8 mouse cellular contexts compared by ENCODE assay signal in the genomic region with DNA sequence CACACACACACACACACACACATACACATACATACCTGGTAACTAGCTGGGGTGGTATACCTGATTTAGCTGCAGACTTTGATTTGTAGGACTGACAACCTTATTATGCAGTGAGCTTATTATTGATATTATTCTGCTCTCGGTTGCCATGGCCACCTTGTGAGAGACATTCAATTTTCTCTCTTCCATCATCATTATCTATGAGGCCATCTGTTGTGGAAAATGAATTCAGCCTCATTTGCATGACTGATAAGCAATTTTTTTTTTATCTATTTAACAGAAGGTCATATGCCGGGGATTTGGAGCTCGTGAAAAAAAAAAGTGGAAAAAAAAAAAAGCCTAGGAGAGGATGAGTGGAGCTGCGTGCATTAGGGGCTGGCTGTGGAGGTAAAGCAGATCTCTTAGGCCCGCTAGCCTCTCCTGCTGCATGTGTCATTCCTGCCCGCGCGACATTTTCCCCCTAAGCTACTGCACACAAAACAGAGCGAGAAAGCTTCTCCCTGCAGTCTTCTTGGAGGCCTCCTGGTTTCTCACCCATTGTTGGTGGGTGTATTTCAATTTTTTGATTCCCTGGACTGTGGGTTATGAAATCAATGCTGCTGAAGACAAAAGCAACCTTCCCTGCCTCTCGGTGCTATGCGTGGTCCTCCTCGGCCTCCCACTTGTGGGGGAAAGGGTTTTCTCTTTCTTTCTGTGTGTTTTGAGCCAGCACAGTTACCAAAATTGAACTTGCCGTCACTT. TPM values are rescaled to one million over a fixed set of nuclear protein-coding genes. Genes with fewer than 3 reads are reported as not detected.
A peak's percentile ranks its signal among the peaks of the same experiment; 100 is the strongest.
DNase-seq lines count a peak whose midpoint lies in the region; ATAC-seq and TF ChIP-seq lines count a peak whose summit lies in the region.

A gene (plus strand): TSS at position 354 of the 741 bp plus-strand sequence.

- H3K9ac ChIP-seq in CH12.LX (ENCODE audit: insufficient read depth, low read depth) (no peak within 1 kb of the TSS), ES-E14 (ENCODE audit: insufficient read depth, low read depth, low read length, poor library complexity, severe bottlenecking) (peak within 1 kb of the TSS; percentile 25; the same call in 1 of the 2 replicates)
- H3K9ac ChIP-seq in forebrain, embryonic 14.5 days (ENCODE audit: low read length): peak within 1 kb of the TSS; percentile 93

- DNase-seq in CH12.LX (ENCODE audit: extremely low read depth): no peak
- DNase-seq in ES-E14 (ENCODE audit: low read depth, low spot score): no peak
- peak; percentile 95 for DNase-seq in forebrain, embryonic 14.5 days (ENCODE audit: low spot score)
- DNase-seq in left cerebral cortex, adult 8-10 months (ENCODE audit: low spot score in 2 of 2): peak in 1 of 2 experiments; percentile 51
- DNase-seq in lung, postnatal 14 days: no peak
- no peak for DNase-seq in thymus, postnatal 4 days
- no peak for DNase-seq in spleen, adult 12 weeks (ENCODE audit: low spot score)

- TF ChIP-seq EP300 in CH12.LX (IDR thresholded peaks at IDR 0.05; ENCODE audit: low read length): no peak

- H3K9me3 ChIP-seq in CH12.LX (replicated peaks; ENCODE audit: low read length) (no peaks in the 10 kb centered on the region), ES-E14 (ENCODE audit: control insufficient read depth, insufficient read depth, low read depth, low read length) (no peaks in the 10 kb centered on the region)
- H3K9me3 ChIP-seq in forebrain, embryonic 14.5 days (replicated peaks; ENCODE audit: control insufficient read depth, low read length): no peaks in the 10 kb centered on the region

- dilution Hi-C loops in CH12.LX (cut with MboI; ENCODE audit: extremely low pct_ligation_motif_present, extremely low pct_unique_long_range_greater_than_20kb, low sequenced_read_pairs): no loop called here

- H3K27me3 ChIP-seq in CH12.LX (replicated peaks): no peaks in the 10 kb centered on the region
- H3K27me3 ChIP-seq in forebrain, embryonic 14.5 days (replicated peaks; ENCODE audit: control insufficient read depth, insufficient read depth, low read length): no peaks in the 10 kb centered on the region

- no peak for TF ChIP-seq POLR2A in CH12.LX (IDR thresholded peaks at IDR 0.05; ENCODE audit: low read depth, low read length)
- no peak for TF ChIP-seq POLR2A in olfactory bulb, adult 2 months (IDR thresholded peaks at IDR 0.05; ENCODE audit: insufficient read depth, low read depth, low read length)

- H3K36me3 ChIP-seq in CH12.LX (replicated peaks in 1 of 2; ENCODE audit: control insufficient read depth in 1 of 2, insufficient read depth in 1 of 2, low read length in 1 of 2) (no peaks in the 10 kb centered on the region), ES-E14 (ENCODE audit: control insufficient read depth, insufficient read depth, low read length, poor library complexity, severe bottlenecking) (no peaks in the 10 kb centered on the region)
- H3K36me3 ChIP-seq in forebrain, embryonic 14.5 days (ENCODE audit: control insufficient read depth, insufficient read depth, low read length): no peaks in the 10 kb centered on the region

- no peak for TF ChIP-seq RAD21 in CH12.LX (IDR thresholded peaks at IDR 0.05; ENCODE audit: low read depth, low read length)

- peak within 1 kb of the TSS; percentile 8; the same call in 1 of the 2 replicates for H3K4me2 ChIP-seq in CH12.LX (ENCODE audit: insufficient read depth, low read depth, poor library complexity, severe bottlenecking)
- H3K4me2 ChIP-seq in forebrain, embryonic 14.5 days (ENCODE audit: low read length): peak within 1 kb of the TSS; percentile 68

- no peaks in the 10 kb centered on the region for H3K79me2 ChIP-seq in CH12.LX (replicated peaks; ENCODE audit: control insufficient read depth, extremely low read depth, insufficient read depth, poor library complexity, severe bottlenecking)

- no peak within 1 kb of the TSS for H3K4me3 ChIP-seq in CH12.LX (replicated peaks in 1 of 3; ENCODE audit: low read depth in 2 of 3, low read length in 2 of 3, poor library complexity in 1 of 3)
- peak within 1 kb of the TSS; percentile 12 to 24; a peak in 3 of 4 replicates for H3K4me3 ChIP-seq in ES-E14 (ENCODE audit: insufficient read depth in 1 of 2, low read depth in 1 of 2, low read length in 2 of 2, poor library complexity in 1 of 2, severe bottlenecking in 1 of 2)
- H3K4me3 ChIP-seq in forebrain, embryonic 14.5 days (ENCODE audit: low read depth, low read length): peak within 1 kb of the TSS; percentile 36
- peak within 1 kb of the TSS; percentile 51 for H3K4me3 ChIP-seq in olfactory bulb, adult 2 months (ENCODE audit: insufficient read depth, low read depth, low read length)

- no peak within 1 kb of the TSS for H3K27ac ChIP-seq in CH12.LX (ENCODE audit: insufficient read depth, low read depth)
- H3K27ac ChIP-seq in ES-E14 (ENCODE audit: insufficient read depth, low read depth, low read length, poor library complexity, severe bottlenecking): no peak within 1 kb of the TSS
- H3K27ac ChIP-seq in forebrain, embryonic 14.5 days (ENCODE audit: low read depth, low read length): peak within 1 kb of the TSS; percentile 98
- peak within 1 kb of the TSS; percentile 97 for H3K27ac ChIP-seq in olfactory bulb, adult 2 months (ENCODE audit: insufficient read depth, low read depth, low read length)

- no peak for TF ChIP-seq CTCF in CH12.LX (conservative IDR thresholded peaks at IDR 0.05 in 1 of 2, IDR thresholded peaks at IDR 0.05 in 1 of 2; ENCODE audit: low read depth in 2 of 2, low read length in 2 of 2)
- TF ChIP-seq CTCF in olfactory bulb, adult 2 months (IDR thresholded peaks at IDR 0.05; ENCODE audit: insufficient read depth, low read depth, low read length): no peak

- ATAC-seq in forebrain, embryonic 14.5 days: peak; percentile 60

- H3K4me1 ChIP-seq in CH12.LX (ENCODE audit: control insufficient read depth in 1 of 2, insufficient read depth in 2 of 2): no peaks in the 10 kb centered on the region
- peaks cover 0 to 3% of the 10 kb centered on the region in 2 experiments; a peak in 2 of 4 replicates for H3K4me1 ChIP-seq in ES-E14 (ENCODE audit: control insufficient read depth in 2 of 2, insufficient read depth in 2 of 2, low read length in 2 of 2, poor library complexity in 1 of 2)
- peaks cover 5% of the 10 kb centered on the region; the same call in 1 of the 2 replicates for H3K4me1 ChIP-seq in forebrain, embryonic 14.5 days (ENCODE audit: control insufficient read depth, insufficient read depth, low read length)
- H3K4me1 ChIP-seq in olfactory bulb, adult 2 months (ENCODE audit: control insufficient read depth, insufficient read depth, low read length): peaks cover 10% of the 10 kb centered on the region

- WGBS in forebrain, embryonic 14.5 days: 4% methylated on average over 13 of the region's 13 CpGs
- WGBS in olfactory bulb, adult 2 months: 6% methylated on average over 13 of the region's 13 CpGs

- in situ Hi-C loops in CH12.LX (cut with MboI; ENCODE audit: low pct_ligation_motif_present, low pct_unique_long_range_greater_than_20kb, low sequenced_read_pairs): no loop called here
- in situ Hi-C loops in ES-E14 (cut with MboI; ENCODE audit: low sequenced_read_pairs in 2 of 2, unreplicated experiment in 2 of 2): no loop called here

TF ChIP-seq in CH12.LX, 34 proteins besides CTCF, POLR2A, EP300 and RAD21:
- TF ChIP-seq SMC3 (IDR thresholded peaks at IDR 0.05; ENCODE audit: low read depth, low read length): no peak
- TF ChIP-seq USF1 (IDR thresholded peaks at IDR 0.05; ENCODE audit: low read depth, low read length): no peak
- TF ChIP-seq TCF12 (IDR thresholded peaks at IDR 0.05; ENCODE audit: low read depth, low read length): no peak
- TF ChIP-seq PAX5 (IDR thresholded peaks at IDR 0.05; ENCODE audit: low read length): no peak
- no peak for TF ChIP-seq ELF1 (IDR thresholded peaks at IDR 0.05; ENCODE audit: low read depth, low read length)
- no peak for TF ChIP-seq RCOR1 (conservative IDR thresholded peaks at IDR 0.05; ENCODE audit: low read depth, low read length)
- no peak for TF ChIP-seq KAT2A (IDR thresholded peaks at IDR 0.05; ENCODE audit: insufficient replicate concordance, low read length)
- TF ChIP-seq ZC3H11A (IDR thresholded peaks at IDR 0.05; ENCODE audit: low read depth, low read length): no peak
- no peak for TF ChIP-seq MAFK (IDR thresholded peaks at IDR 0.05; ENCODE audit: insufficient replicate concordance, low read length)
- no peak for TF ChIP-seq JUND (conservative IDR thresholded peaks at IDR 0.05; ENCODE audit: low read depth, low read length)

TF ChIP-seq in ES-E14, 5 proteins besides CTCF, POLR2A, EP300 and RAD21:
- no peak for TF ChIP-seq HCFC1 (IDR thresholded peaks at IDR 0.05; ENCODE audit: borderline replicate concordance, insufficient read depth, low read length)
- no peak for TF ChIP-seq CHD2 (IDR thresholded peaks at IDR 0.05; ENCODE audit: low read depth, low read length)
- TF ChIP-seq ZC3H11A (IDR thresholded peaks at IDR 0.05; ENCODE audit: borderline replicate concordance, low read depth, low read length): no peak
- no peak for TF ChIP-seq ZNF384 (IDR thresholded peaks at IDR 0.05; ENCODE audit: low read depth, low read length)
- no peak for TF ChIP-seq MAFK (IDR thresholded peaks at IDR 0.05; ENCODE audit: insufficient read depth, low read depth, low read length)

RNA-seq across cellular contexts. Expression of the gene that starts here (rescaled TPM):
- total RNA-seq in CH12.LX (2012; rRNA removed) (1.1 and 1.2 TPM in 2 replicates), CH12.LX (2014; rRNA removed) (not detected in 2 replicates), ES-E14 (2012; rRNA removed) (0.27 TPM in 1 of 2 replicates, not detected in the other)
- 0.31 and 0.44 TPM in 2 replicates for polyA plus RNA-seq in CH12.LX (2012; ENCODE audit: insufficient read length, low read depth)
- 96.6 and 161 TPM in 2 replicates for polyA plus RNA-seq in forebrain, embryonic 14.5 days (2014; fragmentation: Nextera tagmentation; extraction: Ambion mirVana)
- total RNA-seq in left cerebral cortex, adult 8-10 months (2022): 100 to 1,000 TPM; 214 to 238 (median 221) TPM
- 369 TPM in 1 of 2 replicates, not detected in the other for polyA plus RNA-seq in olfactory bulb, adult 2 months (2012; ENCODE audit: insufficient read depth, insufficient read length, low replicate concordance, missing spikeins)

Comparison
In these comparisons a context has a peak if more than half of its experiments do, and no peak if none do; other contexts are left out.
1. RNA of the gene that starts here (total RNA-seq): 214 to 238 TPM in left cerebral cortex, adult 8-10 months; 1.1 to 1.2 TPM in CH12.LX and 0.27 TPM in ES-E14; every median in the first group is over 10 times any median in the second.
2. RNA of the gene that starts here (polyA plus RNA-seq): 369 TPM in olfactory bulb, adult 2 months and 96.6 to 161 TPM in forebrain, embryonic 14.5 days; 0.31 to 0.44 TPM in CH12.LX; every median in the first group is over 10 times any median in the second.
3. H3K27ac ChIP-seq: peak in forebrain, embryonic 14.5 days (single experiment) and olfactory bulb, adult 2 months (single experiment); none in CH12.LX (single experiment) and ES-E14 (single experiment).
4. H3K4me3 ChIP-seq: peak in ES-E14 (2 of 2), forebrain, embryonic 14.5 days (single experiment) and olfactory bulb, adult 2 months (single experiment); none in CH12.LX (0 of 3).